Mouse (Mus musculus) lung, adult 2 months (tissue): Measurements from ENCODE around the gene E2f2.

Experiments used
- CTCF ChIP-seq: fragments of 200-500 bp; IDR thresholded peaks from 2 replicates; pipeline ENCODE4 v1.5.1; 2011; ENCODE audit warnings: mild to moderate bottlenecking, low read length, control low read depth; ENCODE audit not compliant: insufficient read depth
- POLR2A ChIP-seq: fragments of 200-500 bp; IDR thresholded peaks from 2 replicates; pipeline ENCODE4 v1.6.1; 2011; ENCODE audit warnings: low read depth, mild to moderate bottlenecking, control low read depth, low read length, borderline replicate concordance; ENCODE audit errors: extremely low read depth

- TF ChIP-seq CTCF, result no peak
- no peak for TF ChIP-seq POLR2A
Measured at GRCm38 (mm10) chr4:136148342-136149044, 23.7 kb upstream of the E2f2 start.
